Mouse (Mus musculus) splenic B cell, adult 2 months (primary cell): ENCODE measurements at regions not wholly inside any gene's neighbourhood (a gene's known extent, or its start where the extent isn't known, plus 50 kb on each side); places are given as distances from the start of the nearest gene placed in this dataset.
"Not testable (repeated sequence)": the region's sequence is repeated elsewhere in the genome, so short reads cannot be mapped to it uniquely, and the experiment has no call there.

Experiments
- DNase-seq: peaks from one replicate; pipeline ENCODE4 v3.0.0-alpha.2; 2011; ENCODE audit warnings: low read depth, low spot score
- H3K27me3 ChIP-seq: 2 replicates; pipeline ENCODE4 v1.6.1; 2012; ENCODE audit warnings: mild to moderate bottlenecking, low read length, moderate library complexity, mixed read lengths; ENCODE audit not compliant: control insufficient read depth, poor library complexity, insufficient read depth, severe bottlenecking
- H3K36me3 ChIP-seq: 2 replicates; pipeline ENCODE4 v1.6.1; 2012; ENCODE audit warnings: mild to moderate bottlenecking, low read length, moderate library complexity, mixed read lengths; ENCODE audit not compliant: control insufficient read depth, poor library complexity, insufficient read depth, severe bottlenecking

DNA sequence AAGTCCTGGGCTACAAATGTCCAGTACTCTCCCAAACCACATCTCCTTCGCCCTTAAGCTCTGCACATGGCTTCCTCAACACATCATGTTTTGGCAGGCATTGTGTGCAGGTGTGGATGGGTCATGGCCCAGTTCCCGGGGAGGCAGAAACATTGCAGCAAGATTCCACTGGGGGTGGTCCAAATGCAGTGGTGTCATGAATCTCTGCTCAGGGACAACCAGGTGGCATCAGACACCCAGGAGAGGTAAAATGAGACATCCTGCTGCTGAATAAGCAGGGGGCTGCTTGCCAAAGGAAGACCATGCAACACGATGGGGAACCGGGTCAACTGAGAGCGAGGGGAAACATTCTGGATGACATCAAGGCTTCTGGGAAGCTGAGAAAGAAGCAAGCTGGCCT, 149.0 kb upstream of the Rxfp2 start:
- DNase-seq, result no peak

DNA sequence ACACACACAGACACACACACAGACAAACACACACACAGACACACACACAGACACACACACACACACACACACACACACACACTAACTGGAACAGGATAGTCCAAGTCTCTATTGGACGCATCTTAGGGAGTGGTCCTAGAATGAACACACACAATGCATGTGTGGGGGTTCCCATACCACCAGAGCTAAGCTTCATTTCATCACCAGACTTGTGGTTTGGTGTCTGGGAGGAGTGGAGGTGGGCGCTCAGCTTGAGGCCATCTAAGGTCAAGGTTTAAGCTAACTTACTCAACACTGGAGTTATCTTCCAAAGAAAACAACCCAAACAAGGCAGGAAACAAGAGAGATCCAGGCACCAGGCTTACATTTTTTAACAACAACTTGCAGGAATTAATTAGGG, 147.9 kb upstream of the Rxfp2 start:
- no peak for DNase-seq
- Histone ChIP-seq H3K27me3 (no peaks in the 10 kb centered on the region), H3K36me3 (no peaks in the 10 kb centered on the region)

More for the DNA sequence above, 149.0 kb upstream of the Rxfp2 start:
- Histone ChIP-seq H3K27me3 (no peaks in the 10 kb centered on the region), H3K36me3 (no peaks in the 10 kb centered on the region)

DNA sequence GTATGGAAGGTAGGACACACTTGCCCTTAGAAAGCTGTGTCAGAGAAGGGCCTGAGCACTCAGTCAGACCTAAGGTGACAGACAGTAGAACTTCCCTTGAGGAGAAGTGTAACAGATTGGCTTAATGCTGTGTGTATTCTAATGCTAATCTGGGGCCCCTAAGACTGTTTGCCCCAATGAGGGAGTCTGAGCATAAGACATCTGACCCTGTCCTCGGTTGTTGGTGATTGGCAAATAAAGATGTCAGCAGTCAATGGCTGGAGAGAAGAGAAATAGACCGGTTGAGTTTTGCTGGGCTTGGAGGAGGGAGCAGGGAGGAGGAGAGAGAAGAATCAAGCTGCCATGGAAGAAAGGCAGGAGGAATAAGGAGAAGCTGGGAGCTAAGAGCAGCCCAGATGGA, 147.0 kb upstream of the Rxfp2 start:
- Histone ChIP-seq H3K36me3 (no peaks in the 10 kb centered on the region), H3K27me3 (no peaks in the 10 kb centered on the region)
- no peak for DNase-seq

DNA sequence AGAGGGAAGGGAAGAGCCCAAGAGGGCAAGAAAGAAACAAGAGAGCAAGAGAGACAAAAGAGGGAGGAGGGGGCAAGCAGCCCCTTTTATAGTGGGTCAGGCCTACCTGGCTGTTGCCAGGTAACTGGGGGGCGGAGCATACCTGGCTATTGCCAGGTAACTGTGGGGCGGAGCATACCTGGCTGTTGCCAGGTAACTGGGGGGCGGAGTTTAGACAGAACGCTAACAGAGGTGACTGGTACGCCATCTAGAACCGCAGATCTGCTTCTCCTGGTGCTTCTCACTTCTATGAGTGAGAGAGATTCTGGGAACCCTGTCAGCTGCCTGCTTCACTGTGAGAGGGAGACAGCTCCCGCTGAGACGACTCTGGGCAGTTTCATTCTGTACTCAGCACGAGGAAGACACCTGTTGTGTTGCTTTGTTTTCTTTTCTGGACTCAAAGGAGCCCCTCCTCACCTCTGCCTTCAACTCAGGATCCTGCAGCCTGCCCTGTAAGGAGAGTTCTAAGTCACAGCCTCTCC, 144.9 kb upstream of the Rxfp2 start:
- Histone ChIP-seq H3K27me3 (no peaks in the 10 kb centered on the region), H3K36me3 (no peaks in the 10 kb centered on the region)
- DNase-seq, result no peak

DNA sequence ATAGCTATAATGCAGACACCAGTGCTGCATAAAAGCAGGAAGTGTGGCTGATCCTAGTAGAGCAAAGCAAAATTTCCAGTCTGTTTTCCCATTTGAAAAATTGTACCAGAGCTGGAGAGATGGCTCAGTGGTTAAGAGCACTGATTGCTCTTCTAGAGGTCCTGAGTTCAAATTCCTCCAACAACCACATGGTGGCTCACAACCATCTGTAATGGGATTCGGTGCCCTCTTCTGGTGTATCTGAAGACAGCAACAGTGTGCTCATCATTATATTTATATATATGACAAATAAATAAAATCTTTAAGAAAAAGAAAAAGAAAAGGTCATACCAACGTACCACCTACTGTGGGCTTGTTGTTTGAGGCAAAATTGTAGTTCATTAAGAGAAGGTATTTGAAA, 144.1 kb upstream of the Rxfp2 start:
- Histone ChIP-seq H3K36me3 (no peaks in the 10 kb centered on the region), H3K27me3 (no peaks in the 10 kb centered on the region)
- no peak for DNase-seq

DNA sequence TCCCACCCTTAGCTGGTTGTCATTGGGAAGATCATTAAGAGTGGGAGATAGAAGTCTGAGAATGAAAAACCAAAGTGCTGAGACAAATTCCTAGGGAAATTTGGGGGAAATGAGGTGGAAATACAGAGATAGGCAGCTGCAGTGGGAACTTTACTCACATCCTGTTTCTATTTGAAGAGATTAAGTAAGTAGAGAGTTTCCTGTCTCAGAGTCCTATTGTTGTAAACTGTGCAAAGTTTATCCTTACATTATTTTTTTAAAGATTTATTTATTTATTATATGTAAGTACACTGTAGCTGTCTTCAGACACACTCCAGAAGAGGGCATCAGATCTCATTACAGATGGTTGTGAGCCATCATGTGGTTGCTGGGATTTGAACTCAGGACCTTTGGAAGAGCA, 126.0 kb upstream of the Rxfp2 start:
- not testable (repeated sequence) for H3K36me3 ChIP-seq, DNase-seq, H3K27me3 ChIP-seq

DNA sequence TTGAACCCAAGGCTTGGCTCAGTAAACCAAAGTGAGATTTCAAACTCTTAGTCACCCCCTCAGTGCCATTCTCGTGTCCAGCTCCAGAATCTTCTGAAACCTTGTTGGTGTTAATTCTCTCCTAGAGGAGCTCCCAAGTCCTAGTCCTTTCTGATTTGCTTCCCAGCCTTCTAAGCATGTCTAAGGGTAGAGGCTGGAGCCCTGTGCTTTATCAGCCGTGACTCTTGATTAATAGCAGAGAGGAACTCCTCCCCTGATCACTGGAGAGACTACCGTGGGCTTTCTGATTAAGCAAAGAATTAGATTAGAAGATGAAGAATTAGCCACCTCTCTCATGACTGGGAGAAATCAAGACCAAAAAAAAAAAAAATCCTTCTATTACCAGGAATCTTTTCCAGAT, 111.5 kb upstream of the Rxfp2 start:
- DNase-seq, result no peak
- Histone ChIP-seq H3K36me3 (no peaks in the 10 kb centered on the region), H3K27me3 (no peaks in the 10 kb centered on the region)

DNA sequence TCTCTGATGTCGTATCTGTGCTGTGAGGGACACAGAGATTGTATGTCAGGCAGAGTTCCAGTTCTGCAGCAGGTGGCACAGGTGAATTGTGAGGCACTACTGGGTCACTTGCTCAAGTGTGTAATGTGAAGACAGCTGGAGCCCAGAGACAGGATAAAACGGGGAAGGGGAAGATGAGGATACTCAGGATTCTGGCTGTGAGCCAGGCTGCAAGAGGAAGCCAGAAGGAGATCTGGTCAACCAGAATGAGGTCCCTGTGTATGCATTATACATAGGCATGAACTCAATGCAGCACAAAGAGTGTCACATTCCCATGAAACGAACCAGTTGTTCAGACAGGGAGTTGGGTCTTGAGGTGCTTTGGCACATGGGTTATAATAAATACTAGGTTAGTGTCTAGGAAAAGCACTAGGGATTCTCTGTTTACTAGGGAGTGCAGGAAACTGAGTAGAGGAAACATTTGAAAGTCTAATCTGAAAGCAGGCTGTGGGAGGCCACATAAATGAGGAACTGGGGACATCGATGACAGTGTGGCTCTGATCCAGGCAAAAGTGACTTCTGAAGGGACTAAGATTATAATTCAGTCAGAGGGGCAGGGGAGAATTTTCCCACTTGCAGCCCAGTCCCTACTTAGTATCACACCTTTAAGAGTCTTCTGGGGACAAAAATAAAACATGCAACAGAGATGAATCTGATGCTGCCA, 109.9 kb upstream of the Rxfp2 start:
- H3K36me3 ChIP-seq, result no peaks in the 10 kb centered on the region
- no peak for DNase-seq
- no peaks in the 10 kb centered on the region for H3K27me3 ChIP-seq

DNA sequence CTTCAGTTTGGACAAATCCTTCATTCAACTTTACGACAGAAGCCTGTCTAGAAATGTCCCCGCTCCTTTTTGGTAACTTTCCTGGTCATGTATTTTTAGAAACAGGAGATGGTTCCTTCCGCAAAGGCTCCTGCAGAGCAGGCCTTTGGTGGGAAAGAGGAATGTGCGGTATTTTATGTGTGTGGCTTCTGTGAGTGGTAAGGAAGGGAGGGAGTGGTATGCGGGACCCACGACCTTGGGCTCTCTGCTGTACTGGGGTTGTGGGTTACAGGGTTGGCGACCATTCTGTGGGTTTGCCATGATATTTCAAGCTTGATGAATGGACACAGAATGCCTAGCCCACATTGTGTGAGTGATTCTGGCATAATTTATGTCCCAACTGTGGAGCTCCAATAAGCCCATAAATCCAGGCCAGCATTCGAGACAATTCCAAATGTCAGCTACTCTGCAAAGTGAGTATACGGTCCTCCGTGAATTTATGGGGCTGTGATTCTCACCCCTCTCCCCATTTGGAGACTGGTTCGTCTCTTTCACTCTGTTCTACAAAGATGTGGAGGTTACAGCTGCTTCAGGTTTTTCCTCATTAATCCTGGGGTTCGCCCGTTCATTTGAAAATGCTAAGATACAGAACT, 109.3 kb upstream of the Rxfp2 start:
- Histone ChIP-seq H3K36me3 (no peaks in the 10 kb centered on the region), H3K27me3 (no peaks in the 10 kb centered on the region)
- no peak for DNase-seq

DNA sequence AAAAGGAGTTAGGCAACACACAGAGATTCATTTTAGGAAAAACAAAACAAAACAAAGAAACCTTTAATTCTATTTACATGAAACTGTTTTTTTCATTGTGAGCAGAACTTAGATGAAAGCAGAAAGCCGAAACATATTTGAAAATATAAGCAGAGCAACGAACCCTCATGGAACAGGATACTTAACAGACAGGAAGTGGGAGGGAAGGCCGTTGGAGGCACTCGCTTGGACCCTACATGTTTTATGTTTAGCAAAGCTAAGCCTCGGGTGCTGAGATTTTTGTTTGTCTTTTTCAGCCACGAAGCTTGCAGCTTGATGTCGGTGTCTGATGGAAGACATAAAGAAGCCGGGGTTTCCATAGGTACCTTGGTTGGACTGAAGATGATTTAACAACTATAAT, 108.5 kb upstream of the Rxfp2 start:
- no peak for DNase-seq
- Histone ChIP-seq H3K27me3 (no peaks in the 10 kb centered on the region), H3K36me3 (no peaks in the 10 kb centered on the region)

DNA sequence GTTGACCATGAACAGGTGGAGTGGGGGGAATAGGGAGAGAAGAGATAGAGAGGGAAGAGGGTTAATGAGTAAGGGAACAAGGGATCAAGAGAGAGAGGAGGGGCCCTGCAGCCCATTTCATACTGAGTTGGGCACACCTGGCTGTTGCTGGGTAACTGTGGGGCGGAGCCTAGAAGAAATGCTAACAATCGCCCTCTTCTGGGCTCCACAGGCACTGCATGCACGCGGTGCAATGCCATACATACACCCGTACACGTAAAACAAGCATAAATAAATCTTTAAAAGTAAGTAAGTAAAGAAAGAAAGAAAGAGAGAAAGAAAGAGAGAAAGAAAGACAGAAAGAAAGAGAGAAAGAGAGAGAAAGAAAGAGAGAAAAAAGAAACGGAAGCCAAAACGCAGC, 106.5 kb upstream of the Rxfp2 start:
- no peak for DNase-seq
- Histone ChIP-seq H3K36me3 (no peaks in the 10 kb centered on the region), H3K27me3 (no peaks in the 10 kb centered on the region)

DNA sequence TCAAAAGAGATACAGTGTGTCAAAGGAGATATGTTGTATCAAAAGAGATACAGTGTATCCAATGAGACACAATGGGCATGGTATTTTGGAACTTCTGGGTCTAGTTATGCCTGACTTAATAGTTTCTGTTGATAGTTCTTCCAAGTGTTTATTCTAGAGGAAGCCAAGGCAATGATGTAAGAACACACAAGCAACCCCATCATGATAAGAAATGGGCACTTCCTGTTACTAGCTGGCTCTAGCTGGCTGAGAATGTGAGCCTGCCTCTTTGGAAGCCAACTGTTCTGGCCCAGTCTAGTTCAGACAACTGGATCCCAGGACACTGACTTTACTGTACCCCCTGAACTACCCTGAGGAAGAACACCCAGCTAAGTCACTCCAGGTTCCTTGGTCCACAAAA, 102.7 kb upstream of the Rxfp2 start:
- no peaks in the 10 kb centered on the region for H3K36me3 ChIP-seq
- H3K27me3 ChIP-seq, result no peaks in the 10 kb centered on the region
- DNase-seq, result no peak

DNA sequence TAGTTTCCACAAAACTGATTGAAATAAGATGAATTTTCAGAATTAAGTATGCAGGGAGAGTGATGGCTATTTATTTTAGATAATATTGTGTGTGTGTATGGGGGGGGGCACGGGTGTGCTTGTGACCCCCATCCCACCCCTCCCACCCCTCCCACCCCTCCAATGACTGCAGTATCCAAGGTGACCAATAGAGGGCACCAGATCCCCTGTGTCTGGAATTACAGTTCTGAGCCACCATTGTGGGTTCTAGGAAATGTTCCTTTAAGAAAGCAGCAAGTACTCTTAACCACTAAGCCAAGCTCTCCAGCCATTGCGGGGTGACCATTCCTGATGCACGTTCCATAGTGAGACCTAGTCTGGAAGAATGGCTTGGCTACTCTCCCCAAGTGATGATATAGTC, 101.1 kb upstream of the Rxfp2 start:
- peak; percentile 1 for DNase-seq

DNA sequence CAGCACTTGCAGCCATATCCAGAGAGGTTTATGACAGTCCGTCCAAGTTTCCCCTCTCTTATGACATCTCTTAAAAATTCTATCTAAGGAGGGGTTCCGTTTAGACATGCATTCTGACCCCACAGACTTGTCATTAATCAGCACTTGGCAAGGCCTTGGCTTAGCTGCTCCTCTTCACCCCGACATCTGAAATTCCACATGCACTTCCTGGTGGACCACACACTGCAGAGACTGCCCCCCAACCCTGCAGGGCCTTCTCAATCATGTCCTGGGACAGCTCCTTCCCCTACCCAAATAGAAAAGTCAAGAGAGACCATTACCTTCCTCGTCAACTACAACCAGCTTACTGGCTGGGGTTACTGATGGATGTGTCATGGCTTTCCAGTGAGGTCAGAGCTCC, 99.4 kb upstream of the Rxfp2 start:
- DNase-seq, result no peak
- Histone ChIP-seq H3K27me3 (no peaks in the 10 kb centered on the region), H3K36me3 (no peaks in the 10 kb centered on the region)

More for the DNA sequence above, 101.1 kb upstream of the Rxfp2 start:
- Histone ChIP-seq H3K27me3 (no peaks in the 10 kb centered on the region), H3K36me3 (no peaks in the 10 kb centered on the region)

DNA sequence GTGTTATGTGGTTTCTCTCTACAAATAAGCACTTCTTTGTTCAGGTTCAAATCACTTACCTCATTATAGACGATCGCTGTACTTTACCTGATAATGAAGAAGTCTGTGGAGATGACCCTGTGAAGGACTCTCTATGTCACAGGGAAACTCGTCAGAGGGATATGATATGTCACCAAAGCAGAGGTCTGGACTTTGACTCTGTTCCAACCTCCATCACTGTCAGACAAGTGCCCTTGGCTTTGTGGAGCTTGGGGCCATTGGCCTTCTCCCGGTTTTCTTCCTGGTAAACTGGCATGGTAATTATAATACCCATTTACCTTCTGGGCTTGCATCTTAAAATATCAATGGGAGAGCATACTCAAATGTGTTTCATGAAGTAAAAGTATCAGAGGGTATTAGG, 98.1 kb upstream of the Rxfp2 start:
- Histone ChIP-seq H3K36me3 (no peaks in the 10 kb centered on the region), H3K27me3 (no peaks in the 10 kb centered on the region)
- no peak for DNase-seq

DNA sequence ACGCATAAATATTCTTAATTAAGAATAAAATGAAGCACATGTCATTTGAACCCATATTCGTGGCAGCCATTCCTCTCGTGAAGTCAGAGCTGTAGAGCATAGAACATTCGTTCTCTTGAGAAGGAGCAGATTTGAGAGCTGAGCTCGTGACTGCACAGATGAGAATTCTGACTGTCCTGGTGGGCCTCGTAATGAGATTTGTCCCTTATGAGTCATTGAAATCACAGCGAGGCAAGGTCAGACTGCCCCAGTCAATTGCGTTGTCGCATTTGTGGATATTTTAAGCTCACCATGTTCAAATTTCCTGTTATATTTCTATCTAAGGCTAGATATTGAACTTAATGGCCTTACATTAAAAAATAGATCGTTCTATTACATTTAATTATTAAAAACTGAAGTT, 94.0 kb upstream of the Rxfp2 start:
- Histone ChIP-seq H3K36me3 (no peaks in the 10 kb centered on the region), H3K27me3 (no peaks in the 10 kb centered on the region)
- no peak for DNase-seq
